Mouse (Mus musculus) cerebellum, adult 2 months (tissue): ENCODE results near the gene Mfap3. TPM values are rescaled to one million over a fixed set of nuclear protein-coding genes. Genes with fewer than 3 reads are reported as not detected.
A peak's percentile ranks its signal among the peaks of the same experiment; 100 is the strongest.

Source experiments
- DNase-seq, 2 experiments: peaks; one replicate each; pipeline ENCODE4 v3.0.0; 2021
- H3K27ac ChIP-seq: fragments of 200-500 bp; 2 replicates; pipeline ENCODE4 v1.5.1; 2012; ENCODE audit warnings: low read length, control low read depth, inconsistent platforms; ENCODE audit not compliant: insufficient read depth
- H3K27me3 ChIP-seq: fragments of 200-500 bp; 2 replicates; pipeline ENCODE4 v1.6.1; 2012; ENCODE audit warnings: inconsistent platforms, mild to moderate bottlenecking, low read length, moderate library complexity; ENCODE audit not compliant: control insufficient read depth, insufficient read depth
- H3K4me1 ChIP-seq: fragments of 200-500 bp; 2 replicates; pipeline ENCODE4 v1.6.1; 2011; ENCODE audit warnings: low read length; ENCODE audit not compliant: control insufficient read depth, insufficient read depth
- H3K4me3 ChIP-seq: fragments of 200-500 bp; replicated peaks from 2 replicates; pipeline ENCODE3; 2011; ENCODE audit warnings: mild to moderate bottlenecking, low read depth, low read length, control low read depth; ENCODE audit not compliant: insufficient read depth
- CTCF ChIP-seq: fragments of 200-500 bp; IDR thresholded peaks from 2 replicates; pipeline ENCODE4 v1.5.1; 2011; ENCODE audit warnings: low read depth, mild to moderate bottlenecking, control low read depth, low read length, moderate library complexity, borderline replicate concordance; ENCODE audit not compliant: insufficient read depth
- POLR2A ChIP-seq: fragments of 200-500 bp; IDR thresholded peaks from 2 replicates; pipeline ENCODE4 v1.6.1; 2011; ENCODE audit warnings: low read length, control low read depth, borderline replicate concordance; ENCODE audit not compliant: insufficient read depth
- whole genome bisulfite sequencing: fragments of 180-500 bp; shearing (Covaris S2); methylation state at CpG from one replicate; pipeline ENCODE4 v1.1.7; 2018; 5-methylcytosine and 5-hydroxymethylcytosine counted together
- polyA plus RNA-seq: library from polyadenylated mRNA; depleted of rRNA; stranded (reverse); fragments of >200 nt; gene quantifications from 2 replicates; pipeline ENCODE4 v1.2.3, GENCODE M21; 2012; rRNA removed

Gene Mfap3
- 17.3 and 19.4 TPM in 2 replicates for polyA plus RNA-seq

DNA sequence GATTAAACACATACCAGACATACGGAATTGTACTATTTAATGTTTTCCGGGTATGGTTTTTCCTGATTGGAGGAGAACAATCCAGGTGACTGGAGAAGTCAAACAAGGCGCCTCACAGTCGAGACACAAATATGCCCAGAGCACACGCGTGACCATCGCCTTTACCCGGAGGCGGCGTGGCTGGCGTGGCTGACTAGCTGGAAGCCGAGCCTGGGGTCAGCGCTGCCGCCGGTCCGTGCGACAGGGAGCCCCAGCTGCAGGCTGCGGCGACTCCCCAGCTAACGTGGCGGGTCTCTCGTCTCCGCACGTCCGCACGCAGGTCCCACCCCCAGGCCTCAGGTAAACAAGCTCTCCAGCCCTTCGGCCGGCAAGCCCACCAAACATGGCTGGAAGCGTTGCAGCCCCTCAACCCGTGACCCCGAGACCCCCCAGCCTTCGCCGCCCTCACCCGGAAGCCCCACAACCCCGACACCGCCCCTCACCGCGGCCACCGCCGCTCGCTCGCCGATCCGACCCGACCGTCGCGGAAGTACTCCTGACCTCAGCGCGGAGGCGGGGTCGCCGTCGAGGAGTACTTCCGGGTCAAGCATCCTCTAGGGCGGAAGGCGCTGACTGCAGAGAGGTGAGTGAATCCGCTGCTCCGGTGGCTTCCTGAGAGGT, at the start of gene Mfap3, which contains the start of gene Fam114a2:
TSS of gene Mfap3 (plus strand) at position 574 of the 660 bp plus-strand sequence.
TSS of gene Fam114a2 (minus strand) at position 527 of the 660 bp plus-strand sequence.
- Histone ChIP-seq H3K27me3 (no peaks in the 10 kb centered on the region), H3K4me3 (peak within 1 kb of the TSS; percentile 81), H3K27ac (no peak within 1 kb of the TSS), H3K4me1 (peaks cover 6% of the 10 kb centered on the region; the same call in 1 of the 2 replicates)
- TF ChIP-seq POLR2A (peak; percentile 74), CTCF (no peak)
- peak; percentile 91 to 93 for DNase-seq
- under 1% methylated on average over 59 of the region's 59 CpGs for WGBS

DNA sequence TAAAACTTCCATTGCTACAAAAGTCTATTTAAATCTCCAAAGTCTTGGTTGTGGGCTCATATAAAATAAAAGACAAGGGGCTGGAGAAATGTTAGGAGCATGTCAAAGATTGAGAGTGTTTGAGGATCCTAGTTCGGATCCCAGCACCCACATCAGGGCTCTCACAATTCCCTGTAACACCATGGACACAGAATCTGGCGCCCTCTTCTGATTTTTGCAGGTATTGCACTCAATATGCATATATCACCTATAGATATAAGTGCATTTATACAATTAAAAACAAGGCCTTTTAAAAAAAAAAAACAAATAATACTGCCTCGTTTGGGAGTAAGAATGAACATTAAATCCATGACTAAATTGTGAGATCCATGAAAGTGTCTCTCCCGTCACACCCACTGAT, 49.8 kb upstream of the Mfap3 start:
- WGBS, result 76% methylated on average over 4 of the region's 4 CpGs
- no peaks in the 10 kb centered on the region for H3K4me1 ChIP-seq
- H3K27me3 ChIP-seq, result no peaks in the 10 kb centered on the region
- TF ChIP-seq CTCF (no peak), POLR2A (no peak)
- DNase-seq, result no peak
- H3K27ac ChIP-seq, result no peak overlapping the region
- no peak overlapping the region for H3K4me3 ChIP-seq

DNA sequence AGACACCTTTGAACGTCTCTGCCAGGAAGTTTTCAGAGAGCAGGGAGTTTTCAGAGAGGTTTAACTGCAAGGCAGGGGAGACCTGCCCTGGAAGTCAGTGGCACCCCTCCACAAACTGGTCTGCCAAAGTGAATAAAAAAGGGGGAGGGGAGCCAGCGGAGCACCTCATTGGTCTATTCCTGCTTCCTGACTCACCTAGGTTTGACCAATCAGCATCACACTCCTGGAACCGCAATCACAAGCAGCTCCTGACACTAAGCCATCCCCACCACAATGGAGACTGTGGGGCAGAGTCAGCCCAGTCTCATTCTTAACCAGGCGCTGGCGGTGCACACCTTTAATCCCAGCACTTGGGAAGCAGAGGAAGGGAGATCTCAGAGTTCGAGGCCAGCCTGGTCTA, 48.4 kb upstream of the Mfap3 start:
- Histone ChIP-seq H3K4me1 (no peaks in the 10 kb centered on the region), H3K27me3 (no peaks in the 10 kb centered on the region), H3K27ac (no peak overlapping the region), H3K4me3 (no peak overlapping the region)
- TF ChIP-seq CTCF (no peak), POLR2A (no peak)
- WGBS, result 52% methylated on average over 6 of the region's 6 CpGs
- DNase-seq, result no peak

DNA sequence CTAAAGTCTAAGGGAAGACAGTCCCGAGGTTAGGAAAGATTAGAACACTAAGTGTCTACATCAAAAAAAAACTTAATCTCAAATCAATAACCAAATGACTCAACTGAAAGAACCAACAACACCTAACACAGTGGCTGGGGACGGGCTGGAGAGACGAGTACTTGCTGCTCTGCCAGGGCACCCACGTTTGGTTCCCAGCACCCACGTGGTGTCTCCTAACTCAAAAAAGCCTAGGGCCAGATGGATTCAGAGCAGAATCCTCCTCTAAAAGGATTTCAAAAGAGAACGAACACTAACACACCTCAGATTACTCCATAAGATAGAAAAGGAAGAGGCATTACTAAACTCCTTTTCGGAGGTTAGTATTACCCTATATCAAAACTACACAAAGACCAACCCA, 47.5 kb upstream of the Mfap3 start:
- Histone ChIP-seq H3K4me3 (no peak overlapping the region), H3K27ac (no peak overlapping the region), H3K4me1 (no peaks in the 10 kb centered on the region), H3K27me3 (no peaks in the 10 kb centered on the region)
- no peak for DNase-seq
- TF ChIP-seq CTCF, result no peak
- TF ChIP-seq POLR2A, result no peak
- WGBS, result 86% methylated on average over 7 of the region's 7 CpGs

DNA sequence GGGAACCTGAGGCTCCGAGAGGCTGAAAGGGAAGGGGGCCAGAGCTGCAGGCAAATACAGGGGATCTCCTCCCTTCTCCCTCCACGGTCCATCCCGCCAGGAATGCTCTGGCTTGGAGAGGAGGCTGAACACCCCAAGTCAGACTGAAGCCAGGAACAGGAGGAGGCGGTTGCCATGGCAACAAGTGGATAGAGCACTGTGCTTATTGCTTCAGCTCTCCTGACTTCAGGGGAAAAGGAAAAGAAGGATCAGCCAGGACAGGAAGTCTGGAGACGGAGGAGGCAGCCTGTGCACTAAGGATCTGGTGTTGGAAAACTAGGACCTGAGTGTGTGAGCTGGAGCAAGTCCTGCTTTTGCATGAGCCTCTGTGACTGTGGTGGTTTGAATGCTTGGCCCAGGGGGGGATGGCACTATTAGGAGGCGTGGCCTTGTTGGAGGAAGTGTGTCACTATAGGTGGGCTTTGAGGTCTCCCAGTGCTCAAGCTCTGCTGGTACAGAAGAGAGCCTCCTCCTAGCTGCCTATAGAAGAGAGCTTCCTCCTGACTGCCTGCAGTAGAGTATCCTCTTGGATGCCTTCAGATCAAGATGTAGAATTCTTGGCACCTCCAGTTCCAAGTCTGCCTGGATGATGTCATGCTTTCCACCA, 44.0 kb upstream of the Mfap3 start:
- Histone ChIP-seq H3K4me3 (no peak overlapping the region), H3K27ac (no peak overlapping the region), H3K27me3 (no peaks in the 10 kb centered on the region), H3K4me1 (no peaks in the 10 kb centered on the region)
- TF ChIP-seq CTCF (no peak), POLR2A (no peak)
- no peak for DNase-seq
- 43% methylated on average over 6 of the region's 6 CpGs for WGBS

DNA sequence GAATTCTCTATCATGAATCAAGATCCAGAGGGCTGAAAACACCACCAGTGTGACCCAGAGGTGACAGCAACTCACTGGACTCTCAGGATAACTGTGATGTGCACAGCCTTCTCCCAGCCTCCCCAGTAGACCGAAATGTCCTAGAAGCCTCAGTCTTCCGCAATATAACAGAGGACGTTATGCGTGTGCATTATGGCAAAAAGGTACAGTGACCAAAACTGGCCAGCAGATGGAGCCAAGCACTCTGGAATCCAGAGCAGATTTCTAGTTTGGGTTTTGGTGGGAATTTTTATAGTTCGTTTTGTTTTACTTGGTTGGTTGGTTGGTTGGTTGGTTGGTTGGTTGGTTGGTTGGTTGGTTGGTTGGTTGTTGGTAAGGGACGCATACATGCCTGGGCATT, 43.3 kb upstream of the Mfap3 start:
- Histone ChIP-seq H3K27me3 (no peaks in the 10 kb centered on the region), H3K4me3 (no peak overlapping the region), H3K4me1 (no peaks in the 10 kb centered on the region), H3K27ac (no peak overlapping the region)
- TF ChIP-seq CTCF, result peak; percentile 56; the same call in 1 of the 2 replicates
- no peak for TF ChIP-seq POLR2A
- DNase-seq, result peak; percentile 11 to 37
- 49% methylated on average over 6 of the region's 6 CpGs for WGBS

DNA sequence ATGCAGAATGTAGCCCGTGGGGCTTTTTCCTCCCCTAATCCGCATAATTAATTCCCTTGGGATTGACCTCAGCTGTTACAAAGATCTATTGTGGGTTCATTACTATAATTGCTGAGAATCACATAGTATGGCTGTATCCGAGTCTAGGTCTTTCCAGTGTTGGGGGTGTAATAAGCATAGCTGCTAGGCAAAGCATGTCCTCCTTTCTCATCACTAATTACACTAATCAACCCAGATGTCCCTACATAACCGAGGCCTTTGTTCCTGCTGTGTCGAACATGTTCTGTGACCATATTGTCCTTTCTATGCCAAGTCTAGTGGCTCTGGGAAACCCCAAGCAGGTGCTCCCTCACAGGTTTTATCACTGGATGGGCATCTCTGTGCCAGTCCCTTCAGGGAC, 40.4 kb upstream of the Mfap3 start:
- Histone ChIP-seq H3K27me3 (no peaks in the 10 kb centered on the region), H3K27ac (no peak overlapping the region), H3K4me1 (no peaks in the 10 kb centered on the region), H3K4me3 (no peak overlapping the region)
- 33% methylated on average over 5 of the region's 5 CpGs for WGBS
- DNase-seq, result peak in 1 of 2 experiments; percentile 6
- no peak for TF ChIP-seq CTCF
- TF ChIP-seq POLR2A, result no peak

DNA sequence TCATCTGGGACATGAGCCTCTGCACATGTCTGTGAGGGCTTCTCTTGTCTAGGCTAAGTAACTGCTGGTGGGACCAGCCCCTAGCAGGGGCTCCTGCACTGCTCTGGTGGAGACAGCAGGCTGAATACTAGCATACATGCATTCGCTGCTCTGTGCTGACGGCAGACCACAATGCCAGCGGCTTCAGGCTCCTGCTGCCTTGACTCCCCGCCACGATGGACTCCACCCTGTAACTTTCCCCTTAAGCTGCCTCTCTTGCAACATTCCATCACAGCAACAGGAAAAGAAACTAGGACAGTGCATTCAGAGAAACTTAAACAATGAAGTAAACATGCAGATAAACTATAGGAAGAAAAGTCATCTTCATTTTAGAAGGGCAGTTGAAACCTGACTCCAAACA, 30.0 kb upstream of the Mfap3 start:
- no peak overlapping the region for H3K4me3 ChIP-seq
- DNase-seq, result no peak
- 57% methylated on average over 5 of the region's 5 CpGs for WGBS
- no peak overlapping the region for H3K27ac ChIP-seq
- no peaks in the 10 kb centered on the region for H3K4me1 ChIP-seq
- H3K27me3 ChIP-seq, result no peaks in the 10 kb centered on the region
- TF ChIP-seq CTCF (no peak), POLR2A (no peak)
